Comparison of ENCODE assay signal across 8 mouse cellular contexts in genomic region chrX:112312094-112312493, GRCm38 (mm10). TPM values are rescaled to one million over a fixed set of nuclear protein-coding genes. Genes with fewer than 3 reads are reported as not detected.
DNase-seq lines count a peak whose midpoint lies in the region; ATAC-seq and TF ChIP-seq lines count a peak whose summit lies in the region.

No protein-coding gene starts in this region.

- DNase-seq in heart, adult 18-20 months: no peak
- peak; percentile 64 for DNase-seq in MEL (ENCODE audit: low read depth, low spot score)
- DNase-seq in hindbrain, embryonic 11.5 days (ENCODE audit: low spot score): peak; percentile 3
- no peak for DNase-seq in right cerebral cortex, adult 2 months (ENCODE audit: low spot score in 2 of 2)
- DNase-seq in cerebellum, postnatal 4 days (ENCODE audit: low spot score in 2 of 2): no peak
- no peak for DNase-seq in layer of hippocampus, adult 11-12 months (ENCODE audit: low spot score)

- no peak for TF ChIP-seq CTCF in MEL (IDR thresholded peaks at IDR 0.05 in 2 of 3, conservative IDR thresholded peaks at IDR 0.05 in 1 of 3; ENCODE audit: control insufficient read depth in 1 of 3, insufficient read depth in 1 of 3, low read depth in 2 of 3, low read length in 3 of 3, poor library complexity in 1 of 3, severe bottlenecking in 1 of 3)

- H3K4me1 ChIP-seq in heart, embryonic 12.5 days (replicated peaks): no peaks in the 10 kb centered on the region
- H3K4me1 ChIP-seq in MEL (ENCODE audit: control insufficient read depth in 1 of 2, insufficient read depth in 2 of 2, low read length in 2 of 2): peaks cover 0 to 4% of the 10 kb centered on the region in 2 experiments; a peak in 2 of 4 replicates
- H3K4me1 ChIP-seq in hindbrain, embryonic 11.5 days (replicated peaks; ENCODE audit: control insufficient read depth, insufficient read depth, low read length): no peaks in the 10 kb centered on the region

- WGBS in heart, embryonic 12.5 days: 36% methylated on average over 1 of the region's 1 CpGs
- WGBS in hindbrain, embryonic 11.5 days: 65% methylated on average over 1 of the region's 1 CpGs

- no peaks in the 10 kb centered on the region for H3K9me3 ChIP-seq in heart, embryonic 12.5 days (replicated peaks)
- H3K9me3 ChIP-seq in MEL (replicated peaks; ENCODE audit: insufficient read depth, low read length): no peaks in the 10 kb centered on the region
- no peaks in the 10 kb centered on the region for H3K9me3 ChIP-seq in hindbrain, embryonic 11.5 days (ENCODE audit: control insufficient read depth, low read length)

- H3K27ac ChIP-seq in heart, embryonic 12.5 days (ENCODE audit: poor library complexity, severe bottlenecking): no peak overlapping the region
- H3K27ac ChIP-seq in MEL (ENCODE audit: control insufficient read depth, low read depth, low read length): no peak overlapping the region
- H3K27ac ChIP-seq in hindbrain, embryonic 11.5 days (ENCODE audit: low read depth, low read length): no peak overlapping the region

- H3K79me2 ChIP-seq in MEL (ENCODE audit: control insufficient read depth, insufficient read depth, low read length, poor library complexity): peaks cover 3% of the 10 kb centered on the region; the same call in 1 of the 2 replicates

- H3K27me3 ChIP-seq in heart, embryonic 12.5 days (replicated peaks): no peaks in the 10 kb centered on the region
- no peaks in the 10 kb centered on the region for H3K27me3 ChIP-seq in MEL (ENCODE audit: control insufficient read depth in 1 of 2, insufficient read depth in 2 of 2, low read length in 2 of 2)
- no peaks in the 10 kb centered on the region for H3K27me3 ChIP-seq in hindbrain, embryonic 11.5 days (ENCODE audit: control insufficient read depth, insufficient read depth, low read length)

- H3K9ac ChIP-seq in heart, embryonic 12.5 days: no peak overlapping the region
- H3K9ac ChIP-seq in MEL (ENCODE audit: control insufficient read depth, low read depth, low read length, poor library complexity, severe bottlenecking): peak overlapping the region; percentile 96
- H3K9ac ChIP-seq in hindbrain, embryonic 11.5 days (ENCODE audit: low read depth, low read length): no peak overlapping the region

- no peaks in the 10 kb centered on the region for H3K36me3 ChIP-seq in heart, embryonic 12.5 days
- H3K36me3 ChIP-seq in MEL (ENCODE audit: control insufficient read depth in 1 of 2, insufficient read depth in 2 of 2, low read length in 2 of 2): peaks cover 0 to 13% of the 10 kb centered on the region in 2 experiments; a peak in 2 of 4 replicates
- H3K36me3 ChIP-seq in hindbrain, embryonic 11.5 days (ENCODE audit: control insufficient read depth, insufficient read depth, low read length): no peaks in the 10 kb centered on the region

- H3K4me3 ChIP-seq in heart, embryonic 12.5 days: peak overlapping the region; percentile 64
- peak overlapping the region; percentile 87 to 95 for H3K4me3 ChIP-seq in MEL (ENCODE audit: control insufficient read depth in 1 of 2, insufficient read depth in 1 of 2, low read depth in 2 of 2, low read length in 2 of 2)
- H3K4me3 ChIP-seq in hindbrain, embryonic 11.5 days (ENCODE audit: low read depth, low read length): peak overlapping the region; percentile 55

- H3K4me2 ChIP-seq in heart, embryonic 12.5 days: peak overlapping the region; percentile 58
- peak overlapping the region; percentile 13; the same call in 1 of the 2 replicates for H3K4me2 ChIP-seq in hindbrain, embryonic 11.5 days (replicated peaks; ENCODE audit: low read depth, low read length)

- TF ChIP-seq EP300 in MEL (IDR thresholded peaks at IDR 0.05; ENCODE audit: low read depth in 1 of 2, low read length in 2 of 2): peak; percentile 20 to 33; a peak in 1 of 4 replicates

- ATAC-seq in heart, embryonic 12.5 days (ENCODE audit: insufficient number of reproducible peaks, low FRiP score): no peak
- no peak for ATAC-seq in hindbrain, embryonic 11.5 days (ENCODE audit: low FRiP score)
- ATAC-seq in megakaryocyte-erythroid progenitor cell, adult 5-6 weeks (replicated peaks; ENCODE audit: low FRiP score, low TSS enrichment, poor library complexity, severe bottlenecking): peak; percentile 46

- no peak for TF ChIP-seq POLR2A in MEL (IDR thresholded peaks at IDR 0.05; ENCODE audit: control insufficient read depth in 1 of 2, insufficient read depth in 1 of 2, low read depth in 1 of 2, low read length in 2 of 2, poor library complexity in 1 of 2)

- TF ChIP-seq RAD21 in MEL (IDR thresholded peaks at IDR 0.05; ENCODE audit: low read depth, low read length): no peak

TF ChIP-seq in MEL, 35 proteins besides CTCF, POLR2A, EP300 and RAD21:
- peak; percentile 87 for TF ChIP-seq GATA1 (IDR thresholded peaks at IDR 0.05; ENCODE audit: low read depth, low read length)
- TF ChIP-seq RCOR1 (IDR thresholded peaks at IDR 0.05; ENCODE audit: low read depth, low read length): peak; percentile 58
- no peak for TF ChIP-seq SMC3 (IDR thresholded peaks at IDR 0.05; ENCODE audit: low read depth, low read length)
- no peak for TF ChIP-seq UBTF (IDR thresholded peaks at IDR 0.05; ENCODE audit: borderline replicate concordance, insufficient read depth, low read depth, low read length)
- no peak for TF ChIP-seq MEF2A (IDR thresholded peaks at IDR 0.05; ENCODE audit: extremely low read depth, insufficient replicate concordance, low read depth, low read length, poor library complexity, severe bottlenecking)
- TF ChIP-seq TBP (IDR thresholded peaks at IDR 0.05; ENCODE audit: low read depth, low read length): peak; percentile 66; the same call in 1 of the 2 replicates
- TF ChIP-seq TAL1 (IDR thresholded peaks at IDR 0.05; ENCODE audit: low read length): no peak
- TF ChIP-seq MAZ (IDR thresholded peaks at IDR 0.05; ENCODE audit: low read depth, low read length): no peak
- no peak for TF ChIP-seq CHD2 (IDR thresholded peaks at IDR 0.05; ENCODE audit: low read length)

RNA-seq across cellular contexts. Expression of gene Apool, which starts 1.0 kb away (rescaled TPM):
- polyA plus RNA-seq in heart, embryonic 12.5 days (2016; fragmentation: Nextera tagmentation; extraction: Ambion mirVana): 69.7 and 72.3 TPM in 2 replicates
- 10 to 100 TPM; 65.5 to 67.6 TPM for total RNA-seq in heart, adult 18-20 months (2021)
- 34.6 and 41.1 TPM in 2 replicates for total RNA-seq in MEL (2012; rRNA removed)
- polyA plus RNA-seq in MEL (2012; ENCODE audit: insufficient read depth in 1 of 2, insufficient read length in 2 of 2, low read depth in 1 of 2, low replicate concordance in 2 of 2, missing spikeins in 1 of 2): 10 to 100 TPM in 1 of 2 experiments, not detected in 1; 32.9 TPM
- polyA plus RNA-seq in hindbrain, embryonic 11.5 days (2014; fragmentation: Nextera tagmentation; extraction: Ambion mirVana): 61.6 and 70.7 TPM in 2 replicates
- 24.9 and 42.0 TPM in 2 replicates for total RNA-seq in megakaryocyte-erythroid progenitor cell, adult 5-6 weeks (2014; fragmentation: Nextera tagmentation)
- 33.2 and 42.2 TPM in 2 replicates for total RNA-seq in megakaryocyte-erythroid progenitor cell, adult 5-6 weeks (2017)

Comparison
In these comparisons a context has a peak if more than half of its experiments do, and no peak if none do; other contexts are left out.
1. DNase-seq: peak in MEL (single experiment) and hindbrain, embryonic 11.5 days (single experiment); none in heart, adult 18-20 months (0 of 2), right cerebral cortex, adult 2 months (0 of 2), cerebellum, postnatal 4 days (0 of 2) and layer of hippocampus, adult 11-12 months (single experiment).
2. Peak in every context shown above with its lines, with median percentiles within 50 percentile points of each other: H3K4me3 ChIP-seq.